Mouse (Mus musculus) embryonic facial prominence, embryonic 14.5 days (tissue): ENCODE measurements around the gene Ifrd2. TPM values are rescaled to one million over a fixed set of nuclear protein-coding genes. Genes with fewer than 3 reads are reported as not detected.

Source experiments
- ATAC-seq: fragments of 200-750 bp; cut with Nextera tagmentation; 2 replicates; pipeline ENCODE4 v1.8.0; 2017; ENCODE audit warnings: low read depth, moderate number of reproducible peaks, moderate TSS enrichment
- DNase-seq: peaks from one replicate; pipeline ENCODE4 v3.0.0-alpha.2; 2015; ENCODE audit warnings: low spot score
- H3K27ac ChIP-seq: fragments of 300-500 bp; sonication (generic); replicated peaks from 2 replicates; pipeline ENCODE4 v1.5.1; 2014; ENCODE audit warnings: low read depth, mild to moderate bottlenecking, low read length, moderate library complexity
- H3K27me3 ChIP-seq: fragments of 300-500 bp; sonication (generic); replicated peaks from 2 replicates; pipeline ENCODE4 v1.6.1; 2014; ENCODE audit warnings: low read length; ENCODE audit not compliant: control insufficient read depth, insufficient read depth
- H3K36me3 ChIP-seq: fragments of 300-500 bp; sonication (generic); 2 replicates; pipeline ENCODE4 v1.6.1; 2014; ENCODE audit warnings: low read length, mixed read lengths; ENCODE audit not compliant: control insufficient read depth, insufficient read depth
- H3K4me1 ChIP-seq: fragments of 300-500 bp; sonication (generic); 2 replicates; pipeline ENCODE4 v1.6.1; 2014; ENCODE audit warnings: antibody characterized with exemption, low read length; ENCODE audit not compliant: control insufficient read depth, insufficient read depth
- H3K4me2 ChIP-seq: fragments of 300-500 bp; sonication (generic); 2 replicates; pipeline ENCODE4 v1.6.1; 2014; ENCODE audit warnings: low read depth, mild to moderate bottlenecking, low read length, moderate library complexity, mixed read lengths
- H3K4me3 ChIP-seq: fragments of 300-500 bp; sonication (generic); 2 replicates; pipeline ENCODE4 v1.5.1; 2014; ENCODE audit warnings: low read depth, mild to moderate bottlenecking, low read length
- H3K9ac ChIP-seq: fragments of 300-500 bp; sonication (generic); 2 replicates; pipeline ENCODE4 v1.6.1; 2014; ENCODE audit warnings: low read depth, mild to moderate bottlenecking, low read length, moderate library complexity, mixed read lengths
- H3K9me3 ChIP-seq: fragments of 300-500 bp; sonication (generic); 2 replicates; pipeline ENCODE4 v1.6.1; 2016; ENCODE audit warnings: low read length; ENCODE audit not compliant: control insufficient read depth
- WGBS: fragments of 180-500 bp; shearing (Covaris S2); extraction: QIAGEN DNeasy Blood & Tissue Kit; methylation state at CpG from one replicate; pipeline ENCODE4 v1.1.7; 2014; 5-methylcytosine and 5-hydroxymethylcytosine counted together
- polyA plus RNA-seq: library from polyadenylated mRNA; unstranded; fragments of >200 nt; fragmentation: Nextera tagmentation; extraction: Ambion mirVana; gene quantifications from 2 replicates; pipeline ENCODE4 v1.2.1, GENCODE M21; 2014

Ifrd2 gene
- polyA plus RNA-seq = 46.7 and 52.3 TPM in 2 replicates

GRCm38 (mm10) chr9:107586974-107587832 is at the start of gene Ifrd2:
Ifrd2 (plus strand) TSS chr9:107587642.
- DNase-seq (peak; percentile 100), ATAC-seq (peak; percentile 99)
- peak within 1 kb of the TSS; percentile 83 for H3K4me3 ChIP-seq
- peaks cover 36% of the 10 kb centered on the region for H3K36me3 ChIP-seq
- peak within 1 kb of the TSS; percentile 90 for H3K4me2 ChIP-seq
- peak within 1 kb of the TSS; percentile 73 for H3K9ac ChIP-seq
- no peaks in the 10 kb centered on the region for H3K27me3 ChIP-seq
- WGBS = 15% methylated on average over 42 of the region's 46 CpGs
- H3K27ac ChIP-seq = no peak within 1 kb of the TSS
- no peaks in the 10 kb centered on the region for H3K9me3 ChIP-seq
- peaks cover 10% of the 10 kb centered on the region; the same call in 1 of the 2 replicates for H3K4me1 ChIP-seq

DNA sequence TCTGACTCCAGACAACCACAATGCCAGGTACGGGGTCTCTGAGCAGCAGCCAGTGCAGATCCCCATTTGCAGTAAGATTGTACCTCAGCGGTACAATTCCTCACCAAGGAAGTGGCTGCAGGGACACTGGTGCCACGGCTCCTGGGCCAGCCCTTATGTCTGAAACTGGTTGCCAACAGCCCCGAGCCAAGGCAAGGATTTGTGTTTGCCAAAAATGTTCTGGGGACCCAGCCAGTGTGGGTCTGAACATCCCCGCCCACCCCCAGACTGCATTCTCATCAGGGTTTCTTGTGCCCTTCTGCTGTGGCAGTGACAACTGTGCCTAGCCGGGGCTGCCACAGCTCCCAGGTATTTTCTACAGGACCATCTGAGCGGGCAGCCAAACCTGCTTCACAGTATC is 49.2 kb upstream of the Ifrd2 start:
- H3K4me1 ChIP-seq = peaks cover 32% of the 10 kb centered on the region
- ATAC-seq (no peak), DNase-seq (no peak)
- no peaks in the 10 kb centered on the region for H3K27me3 ChIP-seq
- no peak overlapping the region for H3K4me3 ChIP-seq
- H3K4me2 ChIP-seq = no peak overlapping the region
- peaks cover 32% of the 10 kb centered on the region for H3K36me3 ChIP-seq
- no peak overlapping the region for H3K27ac ChIP-seq
- no peak overlapping the region for H3K9ac ChIP-seq
- H3K9me3 ChIP-seq = no peaks in the 10 kb centered on the region
- 99% methylated on average over 7 of the region's 7 CpGs for WGBS

DNA sequence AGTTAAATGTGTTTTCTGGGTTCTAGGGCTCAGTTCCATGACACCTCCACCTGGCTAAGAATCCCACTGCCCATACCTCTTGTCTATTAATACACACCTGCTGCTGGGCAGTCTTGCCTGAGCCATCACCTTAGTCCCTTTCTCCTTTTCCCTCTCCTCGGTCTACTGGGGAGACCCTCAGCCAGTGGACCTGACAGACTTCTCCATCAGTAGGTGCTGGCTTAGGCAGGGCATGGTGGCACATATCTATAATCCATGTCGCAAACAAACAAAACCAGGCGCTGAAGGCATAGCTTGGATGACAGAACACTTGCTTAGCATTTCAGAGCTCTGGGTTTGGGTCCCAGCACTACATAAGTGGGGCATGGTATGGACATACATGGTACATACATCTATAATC is 48.7 kb upstream of the Ifrd2 start:
- no peak for ATAC-seq
- H3K27me3 ChIP-seq = no peaks in the 10 kb centered on the region
- H3K4me3 ChIP-seq = no peak overlapping the region
- H3K4me2 ChIP-seq = no peak overlapping the region
- H3K4me1 ChIP-seq = peaks cover 30% of the 10 kb centered on the region
- 93% methylated on average over 3 of the region's 3 CpGs for WGBS
- peaks cover 32% of the 10 kb centered on the region for H3K36me3 ChIP-seq
- H3K9ac ChIP-seq = no peak overlapping the region
- no peak for DNase-seq
- H3K9me3 ChIP-seq = no peaks in the 10 kb centered on the region
- no peak overlapping the region for H3K27ac ChIP-seq

DNA sequence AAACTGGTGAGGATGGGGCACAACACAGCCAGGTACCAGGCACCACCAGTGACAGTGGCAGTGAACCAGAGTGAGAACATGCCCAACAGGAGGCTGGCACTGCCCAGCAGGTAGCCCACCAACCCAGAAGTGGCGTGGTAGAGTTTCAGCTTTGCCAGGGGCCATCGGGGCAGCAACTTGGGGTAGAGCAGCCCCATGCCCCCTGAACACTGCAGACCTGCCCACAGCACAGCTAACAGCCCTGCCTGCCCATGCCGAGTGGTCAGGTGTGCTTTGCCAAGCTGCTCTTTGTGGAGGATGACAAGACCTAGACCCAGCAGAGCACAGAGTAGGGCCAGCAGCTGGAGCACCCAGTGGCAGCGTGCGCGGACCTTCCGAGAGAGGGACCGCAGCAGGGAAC is 47.5 kb upstream of the Ifrd2 start:
- H3K9ac ChIP-seq = no peak overlapping the region
- peaks cover 43% of the 10 kb centered on the region for H3K36me3 ChIP-seq
- no peak overlapping the region for H3K4me2 ChIP-seq
- H3K4me3 ChIP-seq = no peak overlapping the region
- H3K9me3 ChIP-seq = no peaks in the 10 kb centered on the region
- no peak overlapping the region for H3K27ac ChIP-seq
- ATAC-seq (no peak), DNase-seq (no peak)
- peaks cover 30% of the 10 kb centered on the region for H3K4me1 ChIP-seq
- 97% methylated on average over 8 of the region's 8 CpGs for WGBS
- no peaks in the 10 kb centered on the region for H3K27me3 ChIP-seq

- Histone ChIP-seq H3K9ac (no peak overlapping the region), H3K36me3 (peaks cover 48% of the 10 kb centered on the region), H3K4me1 (peaks cover 27% of the 10 kb centered on the region), H3K27me3 (no peaks in the 10 kb centered on the region), H3K27ac (no peak overlapping the region), H3K4me3 (no peak overlapping the region), H3K4me2 (peak overlapping the region; percentile 92), H3K9me3 (no peaks in the 10 kb centered on the region)
- no peak for DNase-seq
- 64% methylated on average over 4 of the region's 4 CpGs for WGBS
- ATAC-seq = no peak
These were observed 47.0 kb upstream of the Ifrd2 start for GRCm38 (mm10) chr9:107540420-107540819.

- peaks cover 48% of the 10 kb centered on the region for H3K36me3 ChIP-seq
- peak overlapping the region; percentile 92 for H3K4me2 ChIP-seq
- peaks cover 21% of the 10 kb centered on the region for H3K4me1 ChIP-seq
- no peak for ATAC-seq
- DNase-seq = no peak
- WGBS = 44% methylated on average over 10 of the region's 10 CpGs
- peak overlapping the region; percentile 71 for H3K4me3 ChIP-seq
- no peak overlapping the region for H3K27ac ChIP-seq
- H3K27me3 ChIP-seq = no peaks in the 10 kb centered on the region
- no peaks in the 10 kb centered on the region for H3K9me3 ChIP-seq
- H3K9ac ChIP-seq = peak overlapping the region; percentile 34; the same call in 1 of the 2 replicates
These were observed 46.4 kb upstream of the Ifrd2 start for GRCm38 (mm10) chr9:107541005-107541404.

DNA sequence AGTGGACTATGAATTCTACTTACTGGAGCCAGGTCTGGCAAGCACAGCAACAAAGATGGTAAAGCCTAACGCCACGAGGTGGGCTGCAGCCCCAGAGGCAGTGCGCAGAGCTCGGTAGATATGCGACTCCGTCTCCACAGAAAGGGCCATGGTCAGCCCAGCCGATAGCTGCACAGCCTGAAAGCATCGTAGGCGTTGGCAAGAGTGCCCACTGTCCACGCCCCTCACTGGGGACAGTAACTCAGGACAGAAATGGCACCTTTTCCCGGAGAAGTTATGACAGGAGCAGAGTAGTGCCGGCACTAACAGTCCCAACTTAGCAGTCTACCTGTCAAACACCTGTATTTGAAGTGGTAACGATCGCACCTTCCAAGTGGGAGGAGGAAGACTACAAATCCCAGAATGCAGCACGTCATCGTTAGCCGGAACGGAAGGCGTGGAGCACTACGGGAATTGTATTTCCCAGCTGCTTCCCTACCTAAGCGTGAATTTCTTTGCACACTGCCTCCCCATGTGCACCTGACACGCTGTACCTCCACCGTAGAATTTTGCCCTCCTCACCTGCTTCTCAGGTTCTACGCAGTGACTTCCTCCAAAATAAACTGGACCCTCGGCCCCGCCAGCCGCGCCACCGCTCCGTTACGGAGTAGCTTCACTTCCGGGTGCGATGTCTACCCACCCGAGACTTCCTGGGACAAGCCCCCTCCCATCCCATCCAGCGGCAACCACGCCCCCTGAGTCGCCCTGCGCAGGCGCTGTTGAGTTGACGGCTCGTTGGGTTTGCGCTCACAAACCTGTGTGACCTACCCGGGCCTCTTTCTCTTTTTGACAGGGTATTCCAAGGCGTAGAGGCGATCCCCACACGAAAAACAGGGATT is 45.7 kb upstream of the Ifrd2 start, which contains the start of the genes Cyb561d2 and Nprl2:
TSS of gene Cyb561d2 (minus strand) at position 720 of the 878 bp plus-strand sequence.
TSS of gene Nprl2 (plus strand) at position 753 of the 878 bp plus-strand sequence.
- H3K4me1 ChIP-seq = peaks cover 19% of the 10 kb centered on the region
- DNase-seq (peak; percentile 97), ATAC-seq (peak; percentile 88)
- H3K27ac ChIP-seq = 0 out of 2 replicates have a peak within 1 kb of the TSS, but pooled peaks have one; percentile 33
- WGBS = under 1% methylated on average over 46 of the region's 46 CpGs
- peak within 1 kb of the TSS; percentile 71 for H3K4me3 ChIP-seq
- H3K27me3 ChIP-seq = no peaks in the 10 kb centered on the region
- peak within 1 kb of the TSS; percentile 72 for H3K9ac ChIP-seq
- peaks cover 48% of the 10 kb centered on the region for H3K36me3 ChIP-seq
- no peaks in the 10 kb centered on the region for H3K9me3 ChIP-seq
- H3K4me2 ChIP-seq = peak within 1 kb of the TSS; percentile 92

DNA sequence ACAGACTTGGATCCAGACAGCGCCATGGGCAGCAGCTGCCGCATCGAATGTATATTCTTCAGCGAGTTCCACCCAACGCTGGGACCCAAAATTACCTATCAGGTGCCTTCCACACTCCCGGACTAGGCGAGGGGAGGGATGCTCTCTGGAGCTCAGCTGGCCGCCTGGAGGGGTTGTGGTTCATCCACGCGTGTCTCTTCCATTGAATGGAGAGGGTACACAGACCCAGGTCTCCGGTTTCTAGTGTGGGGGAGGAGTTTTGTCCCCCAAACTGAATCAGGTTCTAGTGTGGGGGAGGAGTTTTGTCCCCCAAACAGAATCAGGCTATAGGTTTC is 45.1 kb upstream of the Ifrd2 start:
- H3K27me3 ChIP-seq = no peaks in the 10 kb centered on the region

More for the DNA sequence above, 45.1 kb upstream of the Ifrd2 start:
- H3K9me3 ChIP-seq = no peaks in the 10 kb centered on the region
- peaks cover 46% of the 10 kb centered on the region for H3K36me3 ChIP-seq
- H3K4me3 ChIP-seq = peak overlapping the region; percentile 71
- DNase-seq (no peak), ATAC-seq (peak; percentile 1; the same call in 1 of the 2 replicates)
- H3K27ac ChIP-seq = 0 out of 2 replicates have a peak overlapping the region, but pooled peaks have one; percentile 33
- H3K4me1 ChIP-seq = peaks cover 19% of the 10 kb centered on the region
- peak overlapping the region; percentile 72 for H3K9ac ChIP-seq
- H3K4me2 ChIP-seq = peak overlapping the region; percentile 92
- WGBS = 1% methylated on average over 11 of the region's 11 CpGs
